Mouse (Mus musculus): ENCODE measurements around the gene Btbd35f3. TPM values are rescaled to one million over a fixed set of nuclear protein-coding genes. Genes with fewer than 3 reads are reported as not detected.
"Not testable (repeated sequence)": the region's sequence is repeated elsewhere in the genome, so short reads cannot be mapped to it uniquely, and the experiment has no call there.

Gene Btbd35f3
- not detected in 2 replicates for polyA plus RNA-seq (2016; fragmentation: Nextera tagmentation; extraction: Ambion mirVana)

DNA sequence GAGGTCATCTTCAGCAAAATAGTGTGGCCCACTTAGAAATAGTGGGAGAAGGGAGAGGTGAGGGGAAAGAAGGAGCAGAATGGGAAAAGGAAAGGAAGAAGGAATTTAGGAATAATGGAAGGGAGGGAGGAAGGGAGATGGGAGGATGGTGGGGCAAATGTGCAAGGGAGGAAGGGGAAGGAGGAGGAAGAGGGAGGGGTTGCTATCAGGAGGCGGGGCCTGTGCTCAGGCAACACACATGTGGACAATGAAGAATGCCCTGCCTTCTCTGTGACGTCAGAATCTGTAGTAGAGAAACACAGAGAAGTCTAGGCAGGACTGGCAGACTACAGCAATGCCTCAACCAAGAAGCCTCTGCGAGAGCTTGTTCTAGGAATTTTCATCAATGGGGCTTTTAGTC, at the start of gene Btbd35f3:
Btbd35f3 (plus strand) TSS at position 301 of the 400 bp plus-strand sequence.
- H3K36me3 ChIP-seq; H3K27ac ChIP-seq (replicated peaks); H3K4me2 ChIP-seq (replicated peaks); H3K9me3 ChIP-seq; H3K4me1 ChIP-seq; H3K27me3 ChIP-seq; ATAC-seq (ENCODE audit: low FRiP score, low read depth); H3K4me3 ChIP-seq; H3K9ac ChIP-seq (replicated peaks): not testable (repeated sequence)
- no CpG with 5 or more reads among the region's 3 CpGs for WGBS

Other genes starting within 250 kb of the Btbd35f3 start
- not detected in 2 replicates for gene Btbd35f16, start 80.7 kb upstream of the Btbd35f3 start, polyA plus RNA-seq (2016; fragmentation: Nextera tagmentation; extraction: Ambion mirVana)
- not detected in 2 replicates for gene Btbd35f28, start 158.9 kb downstream of the Btbd35f3 start, polyA plus RNA-seq (2016; fragmentation: Nextera tagmentation; extraction: Ambion mirVana)